Mouse (Mus musculus) bone marrow macrophage, adult 2 months (primary cell): ENCODE data around the gene H2-DMb1. TPM values are rescaled to one million over a fixed set of nuclear protein-coding genes. Genes with fewer than 3 reads are reported as not detected.
A peak's percentile ranks its signal among the peaks of the same experiment; 100 is the strongest.

ENCODE experiments used
- H3K27ac ChIP-seq: 2 replicates; pipeline ENCODE4 v1.5.1; 2012; ENCODE audit warnings: low read depth, low read length; ENCODE audit not compliant: insufficient read depth
- H3K4me1 ChIP-seq: 2 replicates; pipeline ENCODE4 v1.6.1; 2012; ENCODE audit warnings: low read length; ENCODE audit not compliant: control insufficient read depth, insufficient read depth
- H3K4me3 ChIP-seq: 2 replicates; pipeline ENCODE4 v1.5.1; 2012; ENCODE audit warnings: mild to moderate bottlenecking, low read length, moderate library complexity; ENCODE audit not compliant: insufficient read depth
- CTCF ChIP-seq: IDR thresholded peaks from 2 replicates; pipeline ENCODE4 v1.5.1; 2012; ENCODE audit warnings: low read depth, mild to moderate bottlenecking, low read length, moderate library complexity
- POLR2A ChIP-seq: IDR thresholded peaks from 2 replicates; pipeline ENCODE4 v1.6.1; 2012; ENCODE audit warnings: mild to moderate bottlenecking, low read depth, low read length, borderline replicate concordance
- polyA plus RNA-seq: library from polyadenylated mRNA; stranded (reverse); fragments of >200 nt; gene quantifications from 2 replicates; pipeline ENCODE4 v1.2.4, GENCODE M21; 2012; ENCODE audit not compliant: missing spikeins, insufficient read depth, insufficient read length

The H2-DMb1 gene
- polyA plus RNA-seq, 1 experiment: 232 TPM

GRCm38 (mm10) chr17:34187261-34187916, 34.5 kb downstream of the H2-DMb1 start, which contains the start of the genes Tap1 and Psmb9:
Tap1 (plus strand) TSS chr17:34187553.
Psmb9 (minus strand) TSS chr17:34187764.
- Histone ChIP-seq H3K27ac (peak within 1 kb of the TSS; percentile 89), H3K4me1 (peaks cover 7% of the 10 kb centered on the region; the same call in 1 of the 2 replicates), H3K4me3 (peak within 1 kb of the TSS; percentile 81)
- TF ChIP-seq CTCF (no peak), POLR2A (no peak)

- peak overlapping the region; percentile 81 for H3K4me3 ChIP-seq
- peak overlapping the region; percentile 89 for H3K27ac ChIP-seq
- no peak for TF ChIP-seq CTCF
- no peak for TF ChIP-seq POLR2A
- H3K4me1 ChIP-seq: peaks cover 7% of the 10 kb centered on the region; the same call in 1 of the 2 replicates
Measured at GRCm38 (mm10) chr17:34188010-34188409, 35.1 kb downstream of the H2-DMb1 start.

GRCm38 (mm10) chr17:34188986-34189385, 36.1 kb downstream of the H2-DMb1 start:
- no peak overlapping the region for H3K27ac ChIP-seq
- no peak overlapping the region for H3K4me3 ChIP-seq
- H3K4me1 ChIP-seq: peaks cover 7% of the 10 kb centered on the region; the same call in 1 of the 2 replicates
- TF ChIP-seq POLR2A: no peak

GRCm38 (mm10) chr17:34192852-34193251, 40.0 kb downstream of the H2-DMb1 start:
- Histone ChIP-seq H3K4me3 (no peak overlapping the region), H3K27ac (no peak overlapping the region), H3K4me1 (0 out of 2 replicates have a peak, but pooled peaks cover 3% of the 10 kb centered on the region)
- TF ChIP-seq POLR2A (no peak), CTCF (no peak)

- H3K4me3 ChIP-seq: no peak overlapping the region
- no peak for TF ChIP-seq CTCF
- H3K27ac ChIP-seq: no peak overlapping the region
- 0 out of 2 replicates have a peak, but pooled peaks cover 3% of the 10 kb centered on the region for H3K4me1 ChIP-seq
Measured at GRCm38 (mm10) chr17:34193468-34193867, 40.6 kb downstream of the H2-DMb1 start.

GRCm38 (mm10) chr17:34194723-34195122, 41.9 kb downstream of the H2-DMb1 start:
- Histone ChIP-seq H3K4me3 (no peak overlapping the region), H3K4me1 (peaks cover 6% of the 10 kb centered on the region), H3K27ac (no peak overlapping the region)
- no peak for TF ChIP-seq CTCF
- no peak for TF ChIP-seq POLR2A

GRCm38 (mm10) chr17:34196491-34196890, 43.6 kb downstream of the H2-DMb1 start:
- Histone ChIP-seq H3K4me1 (peaks cover 6% of the 10 kb centered on the region), H3K27ac (no peak overlapping the region), H3K4me3 (no peak overlapping the region)
- TF ChIP-seq POLR2A (no peak), CTCF (no peak)

- Histone ChIP-seq H3K27ac (peak within 1 kb of the TSS; percentile 40), H3K4me1 (peaks cover 6% of the 10 kb centered on the region)
Measured at GRCm38 (mm10) chr17:34196941-34197894, 44.3 kb downstream of the H2-DMb1 start, which contains the start of gene Psmb8. Psmb8 (plus strand) TSS chr17:34197721.

GRCm38 (mm10) chr17:34197904-34198520, 45.1 kb downstream of the H2-DMb1 start:
- Histone ChIP-seq H3K4me3 (peak overlapping the region; percentile 97), H3K4me1 (peaks cover 6% of the 10 kb centered on the region), H3K27ac (peak overlapping the region; percentile 40)
- no peak for TF ChIP-seq POLR2A
- no peak for TF ChIP-seq CTCF

More at GRCm38 (mm10) chr17:34196941-34197894, 44.3 kb downstream of the H2-DMb1 start, which contains the start of gene Psmb8:
- TF ChIP-seq CTCF (no peak), POLR2A (no peak)
- peak within 1 kb of the TSS; percentile 97 for H3K4me3 ChIP-seq

- Histone ChIP-seq H3K4me1 (peaks cover 6% of the 10 kb centered on the region), H3K4me3 (peak overlapping the region; percentile 97), H3K27ac (peak overlapping the region; percentile 40)
- no peak for TF ChIP-seq CTCF
- TF ChIP-seq POLR2A: no peak
Measured at GRCm38 (mm10) chr17:34198521-34198912, 45.6 kb downstream of the H2-DMb1 start.
